Mouse (Mus musculus) granulocyte monocyte progenitor cell, adult 5-6 weeks (primary cell): ENCODE measurements around the gene Slc5a5. TPM values are rescaled to one million over a fixed set of nuclear protein-coding genes. Genes with fewer than 3 reads are reported as not detected.

ENCODE experiments used
- ATAC-seq: replicated peaks from 2 replicates; pipeline ENCODE4 v1.8.0; 2016; ENCODE audit warnings: mild to moderate bottlenecking, moderate TSS enrichment, inconsistent platforms; ENCODE audit not compliant: poor library complexity, severe bottlenecking
- total RNA-seq, 2 experiments: library from RNA; stranded (forward) in 1 of 2; stranded (reverse) in 1 of 2; fragments of 200-712, 200-1000 nt in 1 of 2; fragments of >200 nt in 1 of 2; fragmentation: Nextera tagmentation in 1 of 2; gene quantifications; 2 replicates each; pipeline ENCODE4 v1.2.3; 2014 to 2017

Slc5a5 gene
- total RNA-seq, 2 experiments from 2014 or later: 0.15 TPM; not detected in 1

GRCm38 (mm10) chr8:70862824-70863641 is 29.5 kb downstream of the Slc5a5 start, which contains the start of gene Kcnn1:
TSS of gene Kcnn1 (minus strand) at chr8:70863258.
- ATAC-seq: peak; percentile 36

DNA sequence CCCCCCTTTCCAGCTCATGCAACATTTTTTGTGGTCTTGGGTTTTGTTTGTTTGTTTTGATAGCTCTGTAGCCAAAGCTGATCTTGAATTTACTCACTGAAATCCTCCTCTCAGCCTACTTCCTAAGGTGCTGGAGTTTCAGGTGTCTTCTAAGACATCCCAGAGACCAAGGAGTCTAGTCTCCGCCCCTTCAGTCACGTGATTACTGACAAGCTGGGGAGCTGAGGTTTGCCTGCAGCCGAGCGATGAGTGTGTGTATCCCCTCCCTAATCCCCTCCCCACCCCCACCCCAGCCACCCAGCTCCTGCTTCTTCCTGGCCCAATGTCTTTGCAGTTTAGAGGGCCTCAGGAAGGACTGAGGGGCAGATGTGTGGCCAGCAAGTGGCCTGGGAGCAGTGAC is 35.0 kb downstream of the Slc5a5 start:
- no peak for ATAC-seq

- ATAC-seq: peak; percentile 74
Observed at GRCm38 (mm10) chr8:70856541-70857197, 35.9 kb downstream of the Slc5a5 start.

- no peak for ATAC-seq
Observed at GRCm38 (mm10) chr8:70856028-70856427, 36.5 kb downstream of the Slc5a5 start.

DNA sequence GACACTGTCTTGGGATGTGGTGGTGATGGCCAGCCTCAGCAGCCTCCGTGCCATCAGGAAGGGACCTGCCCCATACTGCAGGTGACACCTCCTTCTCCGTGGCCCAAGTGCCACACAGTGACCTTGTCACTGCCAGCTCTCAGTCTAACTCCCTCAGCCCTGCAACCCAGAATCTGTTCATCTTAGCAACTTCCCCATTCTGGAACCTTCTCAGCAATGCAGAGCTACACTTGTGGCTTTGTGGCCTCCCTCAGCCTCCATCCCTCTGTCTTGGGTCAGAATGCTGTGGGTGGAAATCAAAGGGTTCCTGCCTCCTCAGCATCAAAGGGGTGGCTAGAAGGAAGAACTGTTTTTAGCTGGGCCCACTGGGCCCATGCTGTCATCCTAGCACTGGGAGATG is 38.7 kb downstream of the Slc5a5 start:
- ATAC-seq: peak; percentile 86

DNA sequence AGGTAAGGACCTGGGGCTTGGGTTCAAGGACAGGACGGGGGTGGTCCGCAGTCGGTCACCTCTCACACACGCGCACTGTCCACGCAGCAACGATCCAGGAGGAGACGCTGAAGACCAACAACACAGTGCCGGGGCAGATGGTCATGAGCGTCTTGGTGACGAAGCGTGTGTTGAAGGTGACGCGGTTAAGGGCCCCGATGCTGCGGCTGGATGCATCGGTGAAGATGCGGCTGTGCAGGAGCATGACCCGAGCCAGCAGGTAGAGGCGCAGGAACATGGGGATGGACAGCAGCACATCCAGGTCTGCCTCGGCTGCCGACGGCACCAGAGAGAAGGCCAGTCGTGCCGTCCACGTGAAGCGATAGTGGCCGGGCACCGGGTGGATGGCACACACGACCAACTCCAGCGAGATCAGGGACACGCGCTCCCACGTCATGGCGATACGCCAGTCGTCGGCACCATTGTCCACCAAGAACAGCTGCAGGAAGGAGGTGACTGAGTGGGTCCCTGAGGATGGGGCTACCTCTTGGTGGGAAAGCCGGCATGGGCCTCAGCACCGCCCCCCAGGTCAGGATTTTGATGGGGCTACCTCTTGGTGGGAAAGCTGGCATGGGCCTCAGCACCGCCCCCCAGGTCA is 39.8 kb downstream of the Slc5a5 start:
- ATAC-seq: no peak

DNA sequence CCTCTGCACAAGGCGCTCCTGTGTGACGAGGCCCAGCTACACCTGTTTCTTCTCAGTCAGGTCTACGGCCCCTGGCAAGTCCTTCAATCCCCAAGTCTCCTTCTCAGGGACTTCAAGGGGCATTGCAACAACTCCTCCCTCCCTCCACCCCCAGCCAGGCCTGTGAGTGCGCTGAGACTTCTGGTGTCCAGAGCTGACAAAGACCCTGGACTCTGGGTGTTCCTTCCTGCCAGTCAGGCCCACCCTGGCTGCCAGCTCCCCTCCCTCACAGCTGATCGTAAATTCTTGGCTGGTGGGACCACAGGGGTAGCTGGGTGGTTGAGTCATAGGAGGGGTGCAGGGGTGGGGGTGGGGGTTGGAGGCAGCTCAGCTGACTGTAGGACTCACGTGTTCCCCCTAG is 40.7 kb downstream of the Slc5a5 start:
- ATAC-seq: no peak

- ATAC-seq: no peak
Observed at GRCm38 (mm10) chr8:70850947-70851346, 41.6 kb downstream of the Slc5a5 start.

- no peak for ATAC-seq
Observed at GRCm38 (mm10) chr8:70850132-70850845, 42.3 kb downstream of the Slc5a5 start.

- no peak for ATAC-seq
Observed at GRCm38 (mm10) chr8:70849333-70849990, 43.1 kb downstream of the Slc5a5 start.

DNA sequence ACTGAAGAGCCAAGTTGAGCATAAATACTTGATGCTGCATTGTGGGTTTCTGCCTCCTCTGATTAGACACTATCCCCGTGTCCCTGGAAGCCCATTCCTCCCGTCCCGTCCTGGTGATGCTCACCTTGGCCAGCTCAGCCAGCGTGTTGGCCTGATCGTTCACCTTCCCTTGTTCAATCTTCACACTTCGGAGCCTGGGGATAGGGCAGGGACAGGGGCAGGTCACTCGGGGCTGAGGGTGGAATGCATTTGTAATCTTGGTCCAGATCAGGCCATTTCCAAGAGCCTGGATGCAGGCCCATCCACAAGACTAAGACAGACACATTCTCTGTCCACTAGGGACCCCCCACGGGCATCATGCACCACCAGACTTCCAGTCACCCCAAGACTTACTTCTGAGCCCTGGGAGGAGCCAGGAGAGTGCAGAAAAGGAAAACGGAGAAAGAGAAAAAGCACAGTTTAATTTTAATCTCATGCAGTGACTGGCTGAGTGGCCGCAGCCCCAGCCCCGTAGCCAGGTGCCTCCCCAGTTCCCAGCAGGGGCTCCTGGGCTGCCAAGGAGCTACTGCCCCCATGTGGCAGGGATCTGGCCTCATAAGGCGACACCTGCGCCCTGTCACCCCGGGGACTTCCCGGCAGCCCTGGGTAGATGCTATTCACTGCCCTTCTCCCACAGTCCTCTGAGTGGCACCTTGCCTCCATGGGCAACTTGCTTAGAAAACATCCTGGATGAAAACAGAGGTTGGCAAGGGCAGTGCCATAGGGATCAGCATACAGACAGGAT is 46.0 kb downstream of the Slc5a5 start:
- ATAC-seq: no peak; the same call in 1 of the 2 replicates

DNA sequence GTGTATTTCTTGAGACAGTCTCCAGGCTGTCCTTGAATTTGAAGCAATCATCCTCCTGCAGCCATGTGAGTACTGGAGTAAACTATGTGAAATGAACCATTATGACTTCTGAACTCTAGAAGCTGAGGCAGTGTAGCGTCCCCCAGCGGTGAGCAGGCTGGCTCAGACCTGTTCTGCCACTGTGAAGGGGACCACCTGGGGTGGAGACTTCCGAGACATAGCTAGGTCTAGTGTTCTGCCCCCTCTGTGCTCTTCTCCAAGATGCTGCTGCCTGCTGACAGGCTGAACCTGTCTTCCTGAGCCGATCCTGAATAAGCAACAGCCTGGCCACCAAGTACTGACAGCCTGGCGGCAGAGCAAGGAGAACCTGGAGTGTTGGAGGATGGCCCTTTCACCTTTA is 47.4 kb downstream of the Slc5a5 start:
- ATAC-seq: no peak

DNA sequence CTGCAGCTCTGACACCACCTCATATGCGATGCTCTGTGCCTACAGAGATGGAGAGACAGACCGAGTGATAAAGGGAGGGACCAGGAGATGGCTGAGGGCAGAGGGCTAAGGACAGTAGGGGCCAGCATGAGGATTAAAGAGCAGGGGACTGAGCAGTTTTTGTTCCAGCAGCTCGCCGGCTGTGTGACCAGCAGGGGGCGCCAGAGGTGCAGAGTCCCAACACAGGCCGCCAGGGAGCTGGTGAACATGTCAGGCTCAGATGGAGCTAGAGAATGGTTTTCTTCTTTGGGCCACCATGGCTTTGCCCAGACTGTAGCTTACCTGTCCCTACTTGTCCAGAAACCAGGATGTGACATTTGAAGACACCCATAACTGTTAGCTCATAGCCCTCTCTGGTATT is 48.0 kb downstream of the Slc5a5 start:
- ATAC-seq: peak; percentile 37

DNA sequence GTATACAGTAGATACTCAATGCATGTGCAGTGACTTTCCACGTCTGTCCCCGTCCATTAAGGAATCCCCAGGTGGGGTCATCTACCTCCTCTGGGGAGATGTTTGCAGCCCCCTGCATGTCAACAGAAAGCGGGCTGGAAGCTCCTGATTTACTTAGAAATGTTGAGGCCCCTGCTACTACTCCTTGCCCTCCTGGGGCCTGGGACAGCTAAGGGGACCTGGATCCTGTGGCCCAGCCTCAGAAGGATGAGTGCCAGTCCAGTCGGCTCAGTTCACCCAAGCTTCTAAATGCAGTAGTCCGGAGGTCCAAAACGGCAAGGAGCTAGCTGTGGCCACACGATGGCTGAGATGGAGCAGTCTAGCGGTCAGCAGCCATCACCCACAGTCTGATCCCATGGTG is 48.6 kb downstream of the Slc5a5 start:
- no peak for ATAC-seq

GRCm38 (mm10) chr8:70843214-70843773 is 49.3 kb downstream of the Slc5a5 start:
- no peak for ATAC-seq

DNA sequence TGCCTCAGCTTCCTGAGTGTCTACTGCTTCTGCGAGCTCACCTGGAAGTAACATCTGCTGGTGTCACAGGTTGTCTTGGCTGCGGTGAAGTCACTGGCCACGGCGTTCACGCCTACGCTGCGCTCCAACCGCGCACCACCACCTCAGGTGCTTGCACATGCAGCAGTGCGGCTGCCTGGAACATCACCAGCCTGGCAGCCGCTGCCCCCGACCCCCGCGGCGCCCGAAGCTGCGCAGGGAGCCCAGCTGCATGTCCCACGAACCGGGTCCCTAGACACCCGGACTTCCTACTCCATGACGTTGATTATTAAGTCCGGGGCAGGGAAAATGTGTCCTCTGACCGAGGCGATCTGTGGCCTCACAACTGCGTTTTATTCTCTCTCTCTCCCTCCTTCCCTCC is 50.1 kb downstream of the Slc5a5 start:
- ATAC-seq: no peak

DNA sequence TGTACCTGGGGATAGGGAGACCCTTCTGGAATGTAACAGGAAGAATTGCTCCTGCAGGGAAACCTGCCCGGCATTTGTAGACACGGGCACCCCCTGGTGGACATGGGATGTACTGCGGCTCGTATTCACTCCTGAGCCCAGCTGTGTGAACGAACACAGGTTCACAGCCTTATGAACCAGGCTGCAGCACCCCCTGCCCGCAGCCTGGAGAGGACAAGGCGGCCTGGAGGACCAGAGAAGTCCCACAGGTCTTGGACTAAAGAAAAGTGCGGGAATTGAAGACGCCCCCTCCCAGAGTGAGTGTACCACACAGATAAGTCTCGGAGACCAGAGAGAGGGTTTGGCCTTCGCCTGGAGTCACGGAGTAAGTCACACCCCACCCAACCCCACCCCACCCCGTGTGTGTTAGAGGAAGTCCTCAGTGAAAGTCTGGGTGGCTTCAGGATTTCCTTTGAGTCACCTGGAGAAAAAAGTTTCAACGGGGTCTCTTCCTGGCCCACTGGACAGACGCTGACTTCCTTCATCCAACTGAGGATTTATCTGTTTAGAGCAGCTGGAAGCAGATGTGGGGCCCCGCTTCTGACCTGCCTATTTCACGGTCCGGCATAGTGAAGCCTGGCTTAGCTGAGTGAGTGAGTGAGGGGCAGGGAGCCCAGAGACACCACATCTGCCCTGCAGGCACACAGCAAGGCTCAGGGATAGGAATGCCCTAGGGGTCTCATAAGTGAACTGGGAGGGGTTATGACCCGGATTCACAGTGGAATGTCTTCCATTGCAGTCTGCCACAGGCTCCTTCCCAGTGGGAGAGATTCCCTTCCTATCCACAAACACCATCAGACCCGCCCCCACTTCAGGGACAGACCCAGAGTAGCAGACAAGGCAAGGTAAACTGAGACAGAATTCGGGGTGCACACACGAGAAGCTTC is 51.1 kb downstream of the Slc5a5 start:
- ATAC-seq: peak; percentile 28

DNA sequence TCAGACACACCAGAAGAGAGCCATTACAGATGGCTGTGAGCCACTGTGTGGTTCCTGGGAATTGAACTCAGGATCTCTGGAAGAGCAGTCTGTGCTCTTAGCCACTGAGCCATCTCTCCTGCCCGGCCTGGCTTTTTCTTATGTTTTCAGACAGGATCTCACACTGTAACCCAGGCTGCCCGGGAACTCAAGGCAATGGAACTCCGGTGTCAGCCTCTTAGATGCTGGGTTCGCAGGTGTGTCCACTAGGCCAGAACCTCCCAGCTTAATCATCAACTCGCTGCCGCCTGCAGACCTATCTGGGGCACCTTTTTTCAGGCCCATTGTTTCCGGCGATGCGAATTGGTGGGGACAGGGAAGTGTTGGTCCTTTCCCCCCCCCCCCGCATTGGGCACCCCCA is 52.0 kb downstream of the Slc5a5 start:
- ATAC-seq: no peak
